8 mouse cellular contexts compared by ENCODE assay signal in genomic region chr7:44655504-44655903, GRCm38 (mm10). TPM values are rescaled to one million over a fixed set of nuclear protein-coding genes. Genes with fewer than 3 reads are reported as not detected.
A peak's percentile ranks its signal among the peaks of the same experiment; 100 is the strongest.
DNase-seq lines count a peak whose midpoint lies in the region; ATAC-seq and TF ChIP-seq lines count a peak whose summit lies in the region.

No protein-coding gene starts in this region.

- no peak for ATAC-seq in hindbrain, embryonic 11.5 days (ENCODE audit: low FRiP score)
- ATAC-seq in hindbrain, embryonic 16.5 days: no peak
- no peak for ATAC-seq in intestine, postnatal 0 days
- ATAC-seq in monocyte, adult 5-6 weeks (replicated peaks; ENCODE audit: insufficient number of reproducible peaks, low FRiP score, low TSS enrichment, poor library complexity, severe bottlenecking): peak; percentile 48; the same call in 1 of the 2 replicates

- H3K4me2 ChIP-seq in hindbrain, embryonic 11.5 days (replicated peaks; ENCODE audit: low read depth, low read length): no peak overlapping the region
- no peak overlapping the region for H3K4me2 ChIP-seq in hindbrain, embryonic 16.5 days (ENCODE audit: low read length)
- no peak overlapping the region for H3K4me2 ChIP-seq in intestine, postnatal 0 days (replicated peaks; ENCODE audit: low read depth)

- H3K4me1 ChIP-seq in hindbrain, embryonic 11.5 days (replicated peaks; ENCODE audit: control insufficient read depth, insufficient read depth, low read length): no peaks in the 10 kb centered on the region
- H3K4me1 ChIP-seq in hindbrain, embryonic 16.5 days (ENCODE audit: control insufficient read depth, insufficient read depth, low read depth, low read length): no peaks in the 10 kb centered on the region
- H3K4me1 ChIP-seq in intestine, postnatal 0 days (replicated peaks; ENCODE audit: control insufficient read depth, insufficient read depth, low read length): no peaks in the 10 kb centered on the region

- no peaks in the 10 kb centered on the region for H3K36me3 ChIP-seq in hindbrain, embryonic 11.5 days (ENCODE audit: control insufficient read depth, insufficient read depth, low read length)
- no peaks in the 10 kb centered on the region for H3K36me3 ChIP-seq in hindbrain, embryonic 16.5 days (ENCODE audit: control insufficient read depth, insufficient read depth, low read length)
- peaks cover 56% of the 10 kb centered on the region for H3K36me3 ChIP-seq in intestine, postnatal 0 days (ENCODE audit: control insufficient read depth, insufficient read depth)

- no peak overlapping the region for H3K4me3 ChIP-seq in hindbrain, embryonic 11.5 days (ENCODE audit: low read depth, low read length)
- no peak overlapping the region for H3K4me3 ChIP-seq in hindbrain, embryonic 16.5 days (ENCODE audit: low read length)
- H3K4me3 ChIP-seq in intestine, postnatal 0 days (ENCODE audit: low read depth, low read length): no peak overlapping the region

- H3K27ac ChIP-seq in hindbrain, embryonic 11.5 days (ENCODE audit: low read depth, low read length): no peak overlapping the region
- H3K27ac ChIP-seq in hindbrain, embryonic 16.5 days (ENCODE audit: low read depth, low read length): no peak overlapping the region
- H3K27ac ChIP-seq in intestine, postnatal 0 days (ENCODE audit: low read depth, low read length): no peak overlapping the region

- H3K9ac ChIP-seq in hindbrain, embryonic 11.5 days (ENCODE audit: low read depth, low read length): no peak overlapping the region
- H3K9ac ChIP-seq in hindbrain, embryonic 16.5 days (ENCODE audit: low read depth, low read length): no peak overlapping the region
- H3K9ac ChIP-seq in intestine, postnatal 0 days (ENCODE audit: low read depth, low read length): no peak overlapping the region

- peak; percentile 81 for TF ChIP-seq CTCF in intestine, postnatal 0 days (IDR thresholded peaks at IDR 0.05; ENCODE audit: low read depth)

- H3K9me3 ChIP-seq in hindbrain, embryonic 11.5 days (ENCODE audit: control insufficient read depth, low read length): no peaks in the 10 kb centered on the region
- H3K9me3 ChIP-seq in hindbrain, embryonic 16.5 days (ENCODE audit: control insufficient read depth, low read length): no peaks in the 10 kb centered on the region
- no peaks in the 10 kb centered on the region for H3K9me3 ChIP-seq in intestine, postnatal 0 days (ENCODE audit: control insufficient read depth)

- H3K27me3 ChIP-seq in hindbrain, embryonic 11.5 days (ENCODE audit: control insufficient read depth, insufficient read depth, low read length): no peaks in the 10 kb centered on the region
- H3K27me3 ChIP-seq in hindbrain, embryonic 16.5 days (replicated peaks; ENCODE audit: control insufficient read depth, insufficient read depth, low read length): no peaks in the 10 kb centered on the region
- H3K27me3 ChIP-seq in intestine, postnatal 0 days (replicated peaks; ENCODE audit: control insufficient read depth, insufficient read depth, low read length): no peaks in the 10 kb centered on the region

- 23% methylated on average over 8 of the region's 8 CpGs for WGBS in hindbrain, embryonic 11.5 days
- WGBS in hindbrain, embryonic 16.5 days: 21% methylated on average over 8 of the region's 8 CpGs
- 18% methylated on average over 8 of the region's 8 CpGs for WGBS in intestine, postnatal 0 days

- DNase-seq in hindbrain, embryonic 11.5 days (ENCODE audit: low spot score): peak; percentile 76
- DNase-seq in A20 (ENCODE audit: low read depth, low spot score): peak; percentile 80
- DNase-seq in Muller cell, postnatal 12 days (ENCODE audit: inconsistent ontology term): peak; percentile 45
- DNase-seq in cerebellum, postnatal 14 days: peak; percentile 66 to 83
- DNase-seq in thymus, postnatal 36 days: peak; percentile 58 to 59

RNA-seq across cellular contexts. Expression of gene Myh14, which starts 15.1 kb away (rescaled TPM):
- polyA plus RNA-seq in hindbrain, embryonic 11.5 days (2014; fragmentation: Nextera tagmentation; extraction: Ambion mirVana): 1.9 and 2.3 TPM in 2 replicates
- polyA plus RNA-seq in hindbrain, embryonic 16.5 days (2015; fragmentation: Nextera tagmentation; extraction: Ambion mirVana): 5.0 and 8.0 TPM in 2 replicates
- 114 and 141 TPM in 2 replicates for polyA plus RNA-seq in intestine, postnatal 0 days (2015; fragmentation: Nextera tagmentation; extraction: Ambion mirVana)
- total RNA-seq in monocyte, adult 5-6 weeks (2017): not detected in 3 replicates

RNA-seq across cellular contexts. Expression of gene Izumo2, which starts 53.0 kb away (rescaled TPM):
- not detected in 2 replicates for polyA plus RNA-seq in hindbrain, embryonic 11.5 days (2014; fragmentation: Nextera tagmentation; extraction: Ambion mirVana)
- not detected in 2 replicates for polyA plus RNA-seq in hindbrain, embryonic 16.5 days (2015; fragmentation: Nextera tagmentation; extraction: Ambion mirVana)
- polyA plus RNA-seq in intestine, postnatal 0 days (2015; fragmentation: Nextera tagmentation; extraction: Ambion mirVana): not detected in 2 replicates
- total RNA-seq in monocyte, adult 5-6 weeks (2017): not detected in 3 replicates

Comparison
In these comparisons a context has a peak if more than half of its experiments do, and no peak if none do; other contexts are left out.
1. RNA of gene Myh14, which starts 15.1 kb away (polyA plus RNA-seq): 114 to 141 TPM in intestine, postnatal 0 days; 5.0 to 8.0 TPM in hindbrain, embryonic 16.5 days and 1.9 to 2.3 TPM in hindbrain, embryonic 11.5 days; every median in the first group is over 10 times any median in the second.
2. Peak in every context shown above with its lines, with median percentiles within 50 percentile points of each other: DNase-seq.